Mouse (Mus musculus) CH12.LX (cell line): ENCODE results near the gene Yod1. TPM values are rescaled to one million over a fixed set of nuclear protein-coding genes. Genes with fewer than 3 reads are reported as not detected.

ENCODE experiments used
- DNase-seq: peaks from one replicate; pipeline ENCODE4 v3.0.0-alpha.2; 2013; ENCODE audit errors: extremely low read depth
- H3K27ac ChIP-seq: 2 replicates; pipeline ENCODE4 v1.5.1; 2012; ENCODE audit warnings: low read depth, mild to moderate bottlenecking, control low read depth, moderate library complexity; ENCODE audit not compliant: insufficient read depth
- H3K27me3 ChIP-seq: replicated peaks from 2 replicates; pipeline ENCODE3; 2012; ENCODE audit warnings: inconsistent platforms
- H3K36me3 ChIP-seq, 2 experiments: replicated peaks in 1 of 2; 2 replicates each; pipeline versions ENCODE3 to v1.6.1; 2012; ENCODE audit warnings: inconsistent platforms in 1 of 2, low read length in 1 of 2, mild to moderate bottlenecking in 1 of 2, mixed read lengths in 1 of 2, moderate library complexity in 1 of 2; ENCODE audit not compliant: control insufficient read depth in 1 of 2, insufficient read depth in 1 of 2
- H3K4me1 ChIP-seq, 2 experiments: 2 replicates each; pipeline ENCODE4 v1.6.1; 2012; ENCODE audit warnings: inconsistent platforms in 1 of 2, moderate library complexity in 1 of 2; ENCODE audit not compliant: insufficient read depth in 2 of 2, control insufficient read depth in 1 of 2
- H3K4me2 ChIP-seq: 2 replicates; pipeline ENCODE4 v1.6.1; 2012; ENCODE audit warnings: low read depth, mild to moderate bottlenecking, control low read depth; ENCODE audit not compliant: poor library complexity, insufficient read depth, severe bottlenecking
- H3K4me3 ChIP-seq, 3 experiments: fragments of 150-350 bp in 1 of 3; sonication (generic) in 1 of 3; replicated peaks in 1 of 3; 2 replicates each; pipeline versions ENCODE3 to v1.5.1; 2011 to 2012; ENCODE audit warnings: low read depth in 2 of 3, low read length in 2 of 3, mild to moderate bottlenecking in 2 of 3, moderate library complexity in 2 of 3, control low read depth in 1 of 3, improper control_type of control experiment in 1 of 3, inconsistent platforms in 1 of 3, mixed read lengths in 1 of 3; ENCODE audit not compliant: poor library complexity in 1 of 3
- H3K79me2 ChIP-seq: replicated peaks from 2 replicates; pipeline ENCODE4 v1.6.1; 2012; ENCODE audit warnings: mild to moderate bottlenecking, moderate library complexity; ENCODE audit not compliant: control insufficient read depth, poor library complexity, insufficient read depth, severe bottlenecking; ENCODE audit errors: extremely low read depth
- H3K9ac ChIP-seq: 2 replicates; pipeline ENCODE4 v1.6.1; 2012; ENCODE audit warnings: low read depth, mild to moderate bottlenecking, control low read depth, moderate library complexity; ENCODE audit not compliant: insufficient read depth
- H3K9me3 ChIP-seq: replicated peaks from 2 replicates; pipeline ENCODE3; 2012; ENCODE audit warnings: low read length, inconsistent platforms, mixed read lengths
- CHD1 ChIP-seq: IDR thresholded peaks from 2 replicates; pipeline ENCODE4 v1.6.1; 2012; ENCODE audit warnings: low read depth, low read length, improper control_type of control experiment, inconsistent platforms
- ELF1 ChIP-seq: IDR thresholded peaks from 2 replicates; pipeline ENCODE4 v1.6.1; 2014; ENCODE audit warnings: low read depth, mild to moderate bottlenecking, inconsistent platforms, low read length, improper control_type of control experiment
- ETS1 ChIP-seq: conservative IDR thresholded peaks from 2 replicates; pipeline ENCODE4 v1.6.1; 2012; ENCODE audit warnings: low read depth, mild to moderate bottlenecking, inconsistent platforms, low read length, improper control_type of control experiment, moderate library complexity
- GABPA ChIP-seq: IDR thresholded peaks from 2 replicates; pipeline ENCODE4 v1.6.1; 2012; ENCODE audit warnings: low read depth, low read length, improper control_type of control experiment, inconsistent platforms; ENCODE audit not compliant: insufficient replicate concordance
- HCFC1 ChIP-seq: IDR thresholded peaks from 2 replicates; pipeline ENCODE4 v1.6.1; 2012; ENCODE audit warnings: low read depth, mild to moderate bottlenecking, inconsistent platforms, low read length, improper control_type of control experiment
- IRF4 ChIP-seq: IDR thresholded peaks from 2 replicates; pipeline ENCODE4 v1.6.1; 2014; ENCODE audit warnings: low read depth, mild to moderate bottlenecking, inconsistent platforms, low read length, improper control_type of control experiment
- JUND ChIP-seq: conservative IDR thresholded peaks from 2 replicates; pipeline ENCODE4 v1.6.1; 2011; ENCODE audit warnings: low read depth, low read length, improper control_type of control experiment
- MAFK ChIP-seq: IDR thresholded peaks from 2 replicates; pipeline ENCODE4 v1.6.1; 2011; ENCODE audit warnings: low read length, improper control_type of control experiment; ENCODE audit not compliant: insufficient replicate concordance
- MAZ ChIP-seq: IDR thresholded peaks from 2 replicates; pipeline ENCODE4 v1.6.1; 2012; ENCODE audit warnings: low read depth, mild to moderate bottlenecking, inconsistent platforms, low read length, improper control_type of control experiment, moderate library complexity
- MEF2A ChIP-seq: IDR thresholded peaks from 2 replicates; pipeline ENCODE4 v1.6.1; 2014; ENCODE audit warnings: low read depth, mild to moderate bottlenecking, inconsistent platforms, low read length, improper control_type of control experiment, borderline replicate concordance
- MYC ChIP-seq: IDR thresholded peaks from 2 replicates; pipeline ENCODE4 v1.6.1; 2011; ENCODE audit warnings: low read depth, mild to moderate bottlenecking, improper control_type of control experiment, low read length
- NELFE ChIP-seq: IDR thresholded peaks from 2 replicates; pipeline ENCODE4 v1.6.1; 2011; ENCODE audit warnings: low read depth, low read length, improper control_type of control experiment
- PAX5 ChIP-seq: IDR thresholded peaks from 2 replicates; pipeline ENCODE4 v1.6.1; 2012; ENCODE audit warnings: low read length, inconsistent platforms, mixed read lengths
- RAD21 ChIP-seq: IDR thresholded peaks from 2 replicates; pipeline ENCODE4 v1.6.1; 2011; ENCODE audit warnings: low read depth, mild to moderate bottlenecking, low read length, improper control_type of control experiment, moderate library complexity
- RCOR1 ChIP-seq: conservative IDR thresholded peaks from 2 replicates; pipeline ENCODE4 v1.6.1; 2012; ENCODE audit warnings: low read depth, mild to moderate bottlenecking, inconsistent platforms, low read length, improper control_type of control experiment
- SIN3A ChIP-seq: IDR thresholded peaks from 2 replicates; pipeline ENCODE4 v1.6.1; 2012; ENCODE audit warnings: low read length, improper control_type of control experiment, inconsistent platforms
- SMC3 ChIP-seq: IDR thresholded peaks from 2 replicates; pipeline ENCODE4 v1.6.1; 2011; ENCODE audit warnings: low read depth, low read length, improper control_type of control experiment
- TBP ChIP-seq: conservative IDR thresholded peaks from 2 replicates; pipeline ENCODE4 v1.6.1; 2011; ENCODE audit warnings: low read depth, low read length, improper control_type of control experiment
- TCF12 ChIP-seq: IDR thresholded peaks from 2 replicates; pipeline ENCODE4 v1.6.1; 2014; ENCODE audit warnings: low read depth, mild to moderate bottlenecking, inconsistent platforms, low read length, improper control_type of control experiment
- UBTF ChIP-seq: IDR thresholded peaks from 2 replicates; pipeline ENCODE4 v1.6.1; 2012; ENCODE audit warnings: low read depth, mild to moderate bottlenecking, inconsistent platforms, low read length, improper control_type of control experiment, moderate library complexity
- USF1 ChIP-seq: IDR thresholded peaks from 2 replicates; pipeline ENCODE4 v1.6.1; 2014; ENCODE audit warnings: low read depth, mild to moderate bottlenecking, inconsistent platforms, low read length, improper control_type of control experiment
- ZMIZ1 ChIP-seq: IDR thresholded peaks from 2 replicates; pipeline ENCODE4 v1.6.1; 2012; ENCODE audit warnings: low read depth, mild to moderate bottlenecking, inconsistent platforms, low read length, improper control_type of control experiment
- ZNF384 ChIP-seq: IDR thresholded peaks from 2 replicates; pipeline ENCODE4 v1.6.1; 2012; ENCODE audit warnings: low read depth, low read length, improper control_type of control experiment, inconsistent platforms
- dilution Hi-C: fragments of 300-500 bp; cut with MboI; formaldehyde crosslinking; loops from 2 replicates; pipeline ENCODE4 v1.14.3; 2020; ENCODE audit warnings: low sequenced_read_pairs; ENCODE audit not compliant: extremely low pct_unique_long_range_greater_than_20kb, extremely low pct_ligation_motif_present
- in situ Hi-C: fragments of 300-500 bp; cut with MboI; formaldehyde crosslinking; loops from 3 replicates; pipeline ENCODE4 v1.14.3; 2019; ENCODE audit warnings: low sequenced_read_pairs, low pct_ligation_motif_present, low pct_unique_long_range_greater_than_20kb, mixed read lengths
- polyA plus RNA-seq: library from polyadenylated mRNA; unstranded; fragments of >175 nt; gene quantifications from 2 replicates; pipeline ENCODE4 v1.2.1, GENCODE M21; 2012; ENCODE audit warnings: low read depth; ENCODE audit not compliant: insufficient read length
- total RNA-seq, 2 experiments: library from RNA; depleted of rRNA; stranded (reverse); fragments of 300-350 nt in 1 of 2; fragments of >200 nt in 1 of 2; gene quantifications; 2 replicates each; pipeline ENCODE4 v1.2.3; 2012 to 2014

Yod1 gene
- total and polyA plus RNA-seq, 3 experiments, result 3.6 to 5.4 (median 5.2) TPM

DNA sequence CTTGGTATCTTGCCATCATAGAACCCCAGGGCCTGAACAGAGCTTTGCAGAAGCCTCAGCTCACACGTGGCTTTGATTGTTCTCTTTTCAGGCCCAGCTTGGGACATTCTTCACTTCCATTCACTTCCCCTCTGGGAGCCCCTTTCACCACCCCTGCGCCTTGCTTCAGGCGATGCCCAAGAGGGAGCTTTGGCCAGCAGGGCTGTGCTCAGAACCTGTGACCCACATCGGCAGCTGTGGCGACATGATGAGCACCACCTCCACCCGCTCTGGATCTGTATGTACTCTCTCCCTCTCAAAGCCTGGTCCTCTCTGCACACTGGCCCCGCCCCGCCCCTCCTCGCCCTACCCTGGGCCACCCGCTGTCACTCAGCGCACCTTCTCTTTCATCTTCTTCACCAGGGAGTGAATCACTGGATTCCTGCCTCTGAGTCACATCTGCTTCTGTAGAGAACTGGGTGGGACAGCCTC is 20.3 kb downstream of the Yod1 start:
- in situ Hi-C loops, result no loop called here
- no peak for DNase-seq
- dilution Hi-C loops, result no loop called here
- no peaks in the 10 kb centered on the region for H3K36me3 ChIP-seq
- H3K4me1 ChIP-seq, result peaks cover 5 to 43% of the 10 kb centered on the region in 2 experiments; a peak in 3 of 4 replicates
- H3K27ac ChIP-seq, result no peak overlapping the region
- no peaks in the 10 kb centered on the region for H3K79me2 ChIP-seq
- no peak overlapping the region for H3K9ac ChIP-seq
- H3K4me3 ChIP-seq, result no peak overlapping the region
- TF ChIP-seq MEF2A (no peak), TCF12 (no peak), ETS1 (no peak), MAZ (no peak), JUND (no peak), IRF4 (no peak), CHD1 (no peak), MAFK (no peak), NELFE (no peak), TBP (no peak)
- H3K27me3 ChIP-seq, result no peaks in the 10 kb centered on the region
- no peaks in the 10 kb centered on the region for H3K9me3 ChIP-seq
- no peak overlapping the region for H3K4me2 ChIP-seq

DNA sequence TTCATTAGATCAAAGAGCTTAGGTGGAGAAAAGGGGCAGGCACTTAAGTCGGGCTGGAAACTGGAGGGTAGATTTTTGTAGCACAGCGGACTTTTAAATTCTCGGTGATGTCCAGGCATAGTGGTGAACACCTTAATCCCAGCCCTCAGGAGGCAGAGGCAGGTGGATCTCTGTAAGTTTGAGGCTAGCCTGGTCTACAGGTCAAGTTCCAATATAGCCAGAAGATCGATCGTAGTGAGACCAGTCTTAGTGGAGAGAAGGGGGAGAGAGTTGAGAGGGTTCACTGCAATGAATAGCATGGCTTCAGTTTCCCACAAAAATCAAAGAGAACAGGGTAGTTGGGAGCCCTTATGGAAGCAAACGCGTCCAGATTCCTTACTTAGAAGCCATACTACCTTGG is 20.8 kb downstream of the Yod1 start:
- H3K4me3 ChIP-seq, result no peak overlapping the region
- no peak overlapping the region for H3K27ac ChIP-seq

More for the DNA sequence above, 20.8 kb downstream of the Yod1 start:
- Histone ChIP-seq H3K9ac (no peak overlapping the region), H3K27me3 (no peaks in the 10 kb centered on the region), H3K4me2 (no peak overlapping the region), H3K4me1 (peaks cover 5 to 43% of the 10 kb centered on the region in 2 experiments; a peak in 3 of 4 replicates), H3K9me3 (no peaks in the 10 kb centered on the region), H3K79me2 (no peaks in the 10 kb centered on the region), H3K36me3 (no peaks in the 10 kb centered on the region)
- dilution Hi-C loops, result no loop called here
- in situ Hi-C loops, result no loop called here
- TF ChIP-seq SIN3A (no peak), ELF1 (no peak), UBTF (no peak), PAX5 (no peak), CHD1 (no peak), MYC (no peak), ZMIZ1 (no peak), JUND (no peak), USF1 (no peak), HCFC1 (no peak), TBP (no peak), ZNF384 (no peak), SMC3 (no peak), RAD21 (no peak), RCOR1 (no peak), GABPA (no peak)
- TF ChIP-seq, all 38 proteins: peak for 0
- no peak for DNase-seq
